Mouse (Mus musculus) left cerebral cortex, postnatal 25 days (tissue): ENCODE measurements around the gene Fam81a. TPM values are rescaled to one million over a fixed set of nuclear protein-coding genes. Genes with fewer than 3 reads are reported as not detected.
A peak's percentile ranks its signal among the peaks of the same experiment; 100 is the strongest.

Experiments
- DNase-seq, 2 experiments: peaks; one replicate each; pipeline ENCODE4 v3.0.0; 2022; ENCODE audit warnings: low spot score in 2 of 2, mixed read lengths in 1 of 2
- intact Hi-C: fragments of 180-260 bp; cut with DNase I; formaldehyde crosslinking; loops from one replicate; pipeline ENCODE4 v1.15.1; 2025
- total RNA-seq, 2 experiments: library from RNA; stranded (reverse); gene quantifications; 2 replicates each; pipeline ENCODE4 v1.2.3; 2021

Fam81a gene
- total RNA-seq, 2 experiments from 2014 or later: 175 to 213 TPM

- DNase-seq: peak; percentile 26 to 69
- intact Hi-C loops: no loop called here
These were observed 30.5 kb downstream of the Fam81a start for GRCm38 (mm10) chr9:70111869-70112286.

DNA sequence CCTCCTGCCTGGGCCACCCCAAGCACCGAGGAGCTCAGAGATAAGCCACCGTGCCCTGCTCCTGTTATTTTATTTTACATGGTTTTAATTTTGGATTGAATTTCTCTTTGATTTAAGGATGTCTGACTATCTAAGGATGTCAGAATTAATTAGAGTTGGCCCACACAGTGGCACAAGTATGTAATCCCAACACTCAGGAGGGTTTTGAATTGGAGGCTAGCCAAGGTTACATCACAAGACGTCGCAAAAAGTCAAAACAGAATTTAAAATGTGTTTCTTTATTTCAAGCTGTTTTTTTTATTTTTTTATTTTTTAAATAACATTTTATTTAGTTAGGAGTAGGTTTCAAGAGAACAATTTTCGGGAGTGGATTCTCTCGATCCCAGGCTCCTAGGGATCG lies 31.5 kb downstream of the Fam81a start:
- intact Hi-C loops: no loop called here
- DNase-seq: no peak

- DNase-seq: peak; percentile 83 to 88
These were observed 33.1 kb downstream of the Fam81a start for GRCm38 (mm10) chr9:70109279-70109678.

DNA sequence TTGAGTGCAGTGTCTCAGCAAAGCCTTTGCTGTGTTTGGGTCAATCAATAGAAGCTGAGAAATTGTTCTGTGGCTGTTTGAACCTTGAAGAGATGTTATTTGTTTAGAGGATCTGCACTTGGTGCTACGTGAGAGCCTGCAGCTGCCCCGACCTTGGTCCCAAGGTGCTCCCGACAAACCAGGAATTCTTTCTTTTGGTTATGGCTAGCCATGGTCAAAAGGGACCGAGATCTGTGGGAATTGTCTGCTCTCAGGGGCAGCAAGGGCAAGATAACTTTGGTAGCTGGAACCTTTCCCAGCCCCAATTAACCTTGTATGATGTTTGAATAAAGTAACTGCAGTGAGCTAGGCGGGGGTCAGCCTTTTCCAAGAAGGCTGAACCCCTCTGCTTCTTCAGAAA lies 34.2 kb downstream of the Fam81a start:
- intact Hi-C loops: loop anchor here (2.0 to 10.0 kb wide), 2 partner anchors 285 to 397 kb away; partner anchors contain the start of gene Rnf111
- no peak for DNase-seq

More at GRCm38 (mm10) chr9:70109279-70109678, 33.1 kb downstream of the Fam81a start:
- intact Hi-C loops: loop anchor here (2.0 to 10.0 kb wide), 2 partner anchors 284 to 396 kb away; partner anchors contain the start of gene Rnf111

GRCm38 (mm10) chr9:70105573-70105972 lies 36.8 kb downstream of the Fam81a start:
- DNase-seq: peak in 1 of 2 experiments; percentile 78
- intact Hi-C loops: loop anchor here (10.0 kb wide), 1 partner anchor 399 kb away; the partner anchor contains the start of gene Rnf111

GRCm38 (mm10) chr9:70103106-70103505 lies 39.3 kb downstream of the Fam81a start:
- peak in 1 of 2 experiments; percentile 39 for DNase-seq

DNA sequence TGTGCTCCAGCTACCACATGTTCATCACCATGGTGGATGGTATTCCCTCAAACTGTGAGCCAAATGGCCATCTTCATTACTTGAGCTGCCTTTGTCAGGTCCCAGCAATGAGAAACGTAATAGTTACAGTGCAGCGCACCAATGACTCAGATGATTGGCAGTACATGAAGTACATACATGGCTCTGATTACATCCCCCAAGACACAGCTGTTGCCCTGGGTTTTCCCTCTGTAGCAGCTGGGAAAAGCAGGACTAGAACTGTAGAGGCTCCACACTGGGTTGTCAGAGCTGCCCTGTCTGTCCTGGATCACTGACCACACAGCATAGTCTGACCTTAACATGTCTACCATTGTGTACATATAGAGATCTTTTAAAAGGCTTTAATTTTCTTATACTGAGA lies 44.8 kb downstream of the Fam81a start:
- DNase-seq: no peak
- intact Hi-C loops: no loop called here

More at GRCm38 (mm10) chr9:70103106-70103505, 39.3 kb downstream of the Fam81a start:
- intact Hi-C loops: loop anchor here (10.0 kb wide), 1 partner anchor 402 kb away; the partner anchor contains the start of gene Rnf111

- DNase-seq: no peak
- intact Hi-C loops: no loop called here
These were observed 47.3 kb downstream of the Fam81a start for GRCm38 (mm10) chr9:70095016-70095415.

GRCm38 (mm10) chr9:70090541-70090940 lies 51.8 kb downstream of the Fam81a start:
- DNase-seq: no peak
- intact Hi-C loops: no loop called here

DNA sequence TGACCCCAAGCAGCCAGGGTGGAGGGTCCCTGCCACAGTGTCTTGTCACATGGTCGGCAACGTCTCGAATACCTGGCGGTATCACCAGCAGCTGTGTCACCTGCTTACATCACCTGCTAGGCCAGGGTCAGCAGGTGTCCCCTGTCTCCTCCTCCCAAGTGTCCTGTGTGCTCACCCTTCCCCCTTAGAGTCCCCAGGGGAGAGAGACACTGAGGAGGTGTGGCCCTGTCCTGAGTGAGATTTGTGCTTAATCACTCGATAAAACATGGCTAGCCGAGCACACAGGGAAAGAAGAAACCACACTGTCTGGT lies 53.6 kb downstream of the Fam81a start:
- no peak for DNase-seq
- intact Hi-C loops: no loop called here

DNA sequence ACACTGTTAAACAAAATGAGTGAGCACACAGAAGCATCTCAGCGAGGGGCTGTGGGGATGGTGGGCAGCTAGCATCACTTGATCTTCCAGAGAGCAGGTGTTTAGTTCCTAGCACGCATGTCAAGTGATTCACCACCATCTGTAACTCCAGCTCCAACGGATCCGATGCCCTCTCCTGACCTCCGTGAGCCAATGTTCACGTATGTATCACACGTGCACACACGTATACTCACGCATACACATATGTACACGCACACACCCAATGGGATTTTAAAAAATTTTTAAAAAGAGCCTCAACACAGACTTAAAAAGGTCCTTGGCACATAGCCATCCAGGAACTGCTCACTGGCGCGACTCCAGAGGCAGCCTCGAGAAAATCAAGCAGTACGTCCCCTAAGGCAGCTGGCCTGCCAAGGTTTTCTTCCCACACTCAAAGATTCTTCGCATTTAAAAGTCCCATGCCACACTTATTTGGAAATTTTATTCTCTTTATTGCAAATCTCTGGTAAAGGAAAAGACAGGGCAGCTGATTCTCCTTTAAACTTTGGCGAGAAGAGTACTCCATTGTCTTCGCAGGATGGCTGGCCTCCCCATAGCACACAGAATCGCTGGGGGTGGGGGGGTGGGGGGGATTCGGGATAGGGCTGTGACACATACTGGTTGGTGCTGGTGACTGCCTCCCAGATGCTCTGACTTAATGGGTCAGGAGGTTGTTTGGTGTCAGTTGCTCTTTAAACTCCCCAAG lies 54.1 kb downstream of the Fam81a start:
- peak; percentile 61 to 72 for DNase-seq
- intact Hi-C loops: no loop called here

- intact Hi-C loops: no loop called here
- no peak for DNase-seq
These were observed 55.0 kb downstream of the Fam81a start for GRCm38 (mm10) chr9:70087379-70087778.

DNA sequence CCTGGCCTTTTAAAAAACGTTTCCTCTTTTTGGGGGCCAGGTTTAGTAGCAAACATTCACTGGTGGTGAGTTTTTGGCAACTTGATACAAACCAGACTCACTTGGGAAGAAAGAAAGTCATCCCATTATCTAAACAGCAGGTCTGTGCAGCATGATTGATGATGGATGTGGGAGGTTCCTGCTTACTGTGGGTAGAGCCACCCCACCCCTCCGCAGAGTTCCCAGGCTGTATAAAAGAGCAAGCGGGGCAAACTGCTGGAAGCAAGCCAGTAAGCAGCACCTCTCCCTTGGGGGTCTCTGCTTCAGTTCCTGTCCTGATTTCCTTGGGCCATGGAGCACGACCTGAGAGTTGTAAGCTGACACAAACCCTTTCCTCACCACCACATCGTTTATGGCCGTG lies 56.3 kb downstream of the Fam81a start:
- intact Hi-C loops: no loop called here
- DNase-seq: no peak

- DNase-seq: peak; percentile 68 to 82
- intact Hi-C loops: no loop called here
These were observed 58.3 kb downstream of the Fam81a start for GRCm38 (mm10) chr9:70084107-70084506.

DNA sequence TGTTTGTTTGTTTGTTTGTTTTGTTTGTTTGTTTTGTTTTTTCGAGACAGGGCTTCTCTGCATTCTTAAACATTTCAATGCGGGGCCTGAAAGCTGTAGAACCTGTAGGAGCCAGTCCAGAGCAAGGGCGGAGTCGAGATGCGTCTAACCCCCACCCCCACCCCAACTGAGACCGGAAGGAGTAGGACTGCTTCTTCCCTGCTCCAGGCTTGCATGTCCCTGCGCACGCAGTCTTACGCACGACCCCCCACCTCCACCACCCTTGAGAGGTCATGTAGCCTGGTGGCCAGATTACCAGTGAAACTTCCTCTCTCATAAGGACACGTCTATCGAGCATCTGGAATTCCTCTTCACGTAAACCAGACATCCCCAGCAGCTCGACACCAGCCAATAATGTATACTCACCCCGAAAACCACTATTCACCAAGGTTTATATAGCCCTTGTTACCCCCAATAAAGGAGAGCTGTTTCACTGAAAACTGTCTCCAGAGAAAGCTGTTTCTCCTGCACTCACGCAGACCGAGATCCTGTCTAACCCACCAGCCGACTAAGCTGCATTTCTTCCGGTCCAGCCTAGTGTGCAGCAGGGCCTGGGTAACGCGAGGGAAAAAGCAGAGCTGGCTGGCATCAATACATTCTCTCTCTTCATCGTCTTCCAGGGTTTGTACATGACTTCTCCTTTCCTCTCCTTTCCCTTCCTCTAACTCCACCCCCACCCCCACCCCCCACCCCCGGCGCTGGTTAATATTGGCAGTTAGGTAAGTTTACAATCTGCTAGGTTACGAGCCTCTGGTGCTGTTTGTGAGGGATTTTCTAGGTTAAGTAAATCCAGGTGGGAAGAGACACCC lies 59.8 kb downstream of the Fam81a start:
- DNase-seq: no peak
- intact Hi-C loops: no loop called here

GRCm38 (mm10) chr9:70081767-70082166 lies 60.6 kb downstream of the Fam81a start:
- intact Hi-C loops: no loop called here
- no peak for DNase-seq

- DNase-seq: no peak
These were observed 61.4 kb downstream of the Fam81a start for GRCm38 (mm10) chr9:70080976-70081375.

DNA sequence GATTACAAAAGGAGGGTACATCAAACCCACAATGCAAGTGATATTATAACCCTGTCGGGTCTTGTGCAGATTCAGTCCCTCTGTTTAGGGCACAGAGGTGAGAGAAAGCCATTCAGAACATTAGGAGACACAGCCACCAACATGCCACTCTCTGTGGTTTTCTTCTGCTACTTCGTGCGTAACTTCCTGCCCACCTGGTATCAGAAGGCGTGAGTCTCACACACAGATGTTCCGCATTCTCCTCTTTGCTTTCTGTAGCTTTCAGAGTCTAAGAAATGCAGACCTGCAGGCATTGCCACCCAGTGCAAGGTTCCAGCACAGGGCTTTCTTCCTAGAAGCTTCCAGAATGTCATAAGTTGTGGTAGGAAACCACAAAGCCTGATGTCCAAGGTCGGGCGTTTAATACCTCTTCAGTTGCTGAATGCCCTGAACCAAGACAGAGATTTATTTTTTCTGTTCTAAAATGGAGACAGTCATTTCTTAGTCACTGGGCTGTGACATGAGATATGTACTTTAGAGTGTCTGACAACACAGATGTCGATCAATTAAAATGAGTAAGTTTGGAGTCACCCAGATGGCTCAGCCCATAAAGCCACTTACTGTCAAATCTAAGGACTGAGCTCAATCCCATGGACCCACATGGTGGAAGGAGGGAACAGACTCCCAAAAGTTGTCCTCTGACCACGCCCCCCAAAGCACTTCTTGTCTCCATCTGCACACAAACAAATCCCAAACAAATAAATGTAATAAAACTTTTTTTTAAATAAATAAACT lies 62.1 kb downstream of the Fam81a start:
- intact Hi-C loops: no loop called here
- no peak for DNase-seq

More at GRCm38 (mm10) chr9:70080976-70081375, 61.4 kb downstream of the Fam81a start:
- intact Hi-C loops: no loop called here

- intact Hi-C loops: loop anchor here (10.0 kb wide), 1 partner anchor 437 kb away; no protein-coding TSS in a partner anchor
These were observed 64.3 kb downstream of the Fam81a start for GRCm38 (mm10) chr9:70078034-70078433.

GRCm38 (mm10) chr9:70077170-70077569 lies 65.2 kb downstream of the Fam81a start:
- intact Hi-C loops: loop anchor here (10.0 kb wide), 1 partner anchor 438 kb away; no protein-coding TSS in a partner anchor
- no peak for DNase-seq

More at GRCm38 (mm10) chr9:70078034-70078433, 64.3 kb downstream of the Fam81a start:
- no peak for DNase-seq
